Mouse (Mus musculus) small intestine, adult 2 months (tissue): ENCODE data around the gene Gm11037. TPM values are rescaled to one million over a fixed set of nuclear protein-coding genes. Genes with fewer than 3 reads are reported as not detected.
A peak's percentile ranks its signal among the peaks of the same experiment; 100 is the strongest.

ENCODE experiments used
- H3K27ac ChIP-seq: fragments of 200-500 bp; 2 replicates; pipeline ENCODE4 v1.5.1; 2012; ENCODE audit warnings: low read depth, low read length, control low read depth, inconsistent platforms; ENCODE audit not compliant: insufficient read depth
- H3K27me3 ChIP-seq: fragments of 200-500 bp; 2 replicates; pipeline ENCODE4 v1.6.1; 2012; ENCODE audit warnings: mild to moderate bottlenecking, moderate library complexity, low read length, inconsistent platforms; ENCODE audit not compliant: control insufficient read depth, insufficient read depth
- H3K36me3 ChIP-seq: fragments of 200-500 bp; 2 replicates; pipeline ENCODE4 v1.6.1; 2012; ENCODE audit warnings: mild to moderate bottlenecking, low read length, control low read depth, inconsistent platforms; ENCODE audit not compliant: control insufficient read depth, insufficient read depth
- H3K4me1 ChIP-seq: fragments of 200-500 bp; 2 replicates; pipeline ENCODE4 v1.6.1; 2012; ENCODE audit warnings: low read length, inconsistent platforms, mixed read lengths; ENCODE audit not compliant: control insufficient read depth, insufficient read depth, insufficient read length
- H3K4me3 ChIP-seq: fragments of 200-500 bp; 2 replicates; pipeline ENCODE4 v1.5.1; 2012; ENCODE audit warnings: low read depth, mild to moderate bottlenecking, control low read depth, inconsistent platforms, low read length, moderate library complexity
- CTCF ChIP-seq: fragments of 200-500 bp; IDR thresholded peaks from 2 replicates; pipeline ENCODE4 v1.5.1; 2012; ENCODE audit warnings: low read depth, mild to moderate bottlenecking, control low read depth, inconsistent platforms, low read length, moderate library complexity, mixed read lengths; ENCODE audit not compliant: insufficient replicate concordance, insufficient read length; ENCODE audit errors: extremely low read depth
- POLR2A ChIP-seq: fragments of 200-500 bp; IDR thresholded peaks from 2 replicates; pipeline ENCODE4 v1.6.1; 2012; ENCODE audit warnings: low read depth, mild to moderate bottlenecking, control low read depth, inconsistent platforms, low read length, moderate library complexity
- whole genome bisulfite sequencing: fragments of 180-500 bp; shearing (Covaris S2); methylation state at CpG from one replicate; pipeline ENCODE4 v1.1.7; 2018; 5-methylcytosine and 5-hydroxymethylcytosine counted together
- polyA plus RNA-seq: library from polyadenylated mRNA; depleted of rRNA; stranded (reverse); fragments of >200 nt; gene quantifications from 2 replicates; pipeline ENCODE4 v1.2.3, GENCODE M21; 2012; rRNA removed

The Gm11037 gene
- polyA plus RNA-seq, 1 experiment: not detected

GRCm38 (mm10) chr2:131175945-131176309 is 42.6 kb downstream of the Gm11037 start:
- Histone ChIP-seq H3K4me1 (peaks cover 27% of the 10 kb centered on the region), H3K36me3 (peaks cover 3% of the 10 kb centered on the region; the same call in 1 of the 2 replicates), H3K4me3 (no peak overlapping the region), H3K27ac (peak overlapping the region; percentile 96), H3K27me3 (no peaks in the 10 kb centered on the region)
- WGBS: 28% methylated on average over 1 of the region's 1 CpGs
- TF ChIP-seq CTCF (no peak), POLR2A (no peak)

- no peaks in the 10 kb centered on the region for H3K27me3 ChIP-seq
- H3K27ac ChIP-seq: peak overlapping the region; percentile 96
- WGBS: 20% methylated on average over 5 of the region's 5 CpGs
- TF ChIP-seq POLR2A (no peak), CTCF (no peak)
- H3K4me1 ChIP-seq: peaks cover 27% of the 10 kb centered on the region
- peak overlapping the region; percentile 92; the same call in 1 of the 2 replicates for H3K4me3 ChIP-seq
- H3K36me3 ChIP-seq: peaks cover 3% of the 10 kb centered on the region; the same call in 1 of the 2 replicates
Observed at GRCm38 (mm10) chr2:131176491-131176890, 43.2 kb downstream of the Gm11037 start.

GRCm38 (mm10) chr2:131177932-131178331 is 44.6 kb downstream of the Gm11037 start:
- Histone ChIP-seq H3K36me3 (peaks cover 3% of the 10 kb centered on the region; the same call in 1 of the 2 replicates), H3K4me1 (peaks cover 27% of the 10 kb centered on the region), H3K4me3 (peak overlapping the region; percentile 92), H3K27ac (peak overlapping the region; percentile 85), H3K27me3 (no peaks in the 10 kb centered on the region)
- TF ChIP-seq CTCF (no peak), POLR2A (no peak)
- 34% methylated on average over 9 of the region's 9 CpGs for WGBS

GRCm38 (mm10) chr2:131178828-131179245 is 45.5 kb downstream of the Gm11037 start:
- Histone ChIP-seq H3K27me3 (no peaks in the 10 kb centered on the region), H3K36me3 (peaks cover 3% of the 10 kb centered on the region; the same call in 1 of the 2 replicates), H3K4me1 (peaks cover 27% of the 10 kb centered on the region), H3K4me3 (peak overlapping the region; percentile 92), H3K27ac (peak overlapping the region; percentile 85)
- WGBS: 9% methylated on average over 26 of the region's 26 CpGs
- TF ChIP-seq POLR2A: no peak
- no peak for TF ChIP-seq CTCF

GRCm38 (mm10) chr2:131179246-131179886 is 46.1 kb downstream of the Gm11037 start:
- Histone ChIP-seq H3K27me3 (no peaks in the 10 kb centered on the region), H3K27ac (peak overlapping the region; percentile 85), H3K4me1 (peaks cover 26% of the 10 kb centered on the region), H3K4me3 (peak overlapping the region; percentile 92), H3K36me3 (peaks cover 3% of the 10 kb centered on the region; the same call in 1 of the 2 replicates)
- TF ChIP-seq CTCF (no peak), POLR2A (peak; percentile 40; the same call in 1 of the 2 replicates)
- under 1% methylated on average over 67 of the region's 67 CpGs for WGBS

- Histone ChIP-seq H3K4me3 (peak within 1 kb of the TSS; percentile 92), H3K27ac (peak within 1 kb of the TSS; percentile 85), H3K4me1 (peaks cover 21% of the 10 kb centered on the region), H3K27me3 (no peaks in the 10 kb centered on the region), H3K36me3 (peaks cover 3% of the 10 kb centered on the region; the same call in 1 of the 2 replicates)
- WGBS: 4% methylated on average over 52 of the region's 57 CpGs
- TF ChIP-seq POLR2A: no peak
- peak; percentile 52 for TF ChIP-seq CTCF
Observed at GRCm38 (mm10) chr2:131179990-131180587, 46.8 kb downstream of the Gm11037 start, which contains the start of gene Cenpb. Gene Cenpb, minus strand, starts transcription at chr2:131180067.

Other genes starting within 250 kb of the Gm11037 start
- 10.0 and 22.1 TPM in 2 replicates for gene 4930402H24Rik, start 227.1 kb upstream of the Gm11037 start, polyA plus RNA-seq
- gene Atrn, start 227.0 kb upstream of the Gm11037 start, polyA plus RNA-seq: 7.2 and 13.3 TPM in 2 replicates
- gene Gfra4, start 90.4 kb upstream of the Gm11037 start, polyA plus RNA-seq: 11.1 and 17.0 TPM in 2 replicates
- gene Adam33, start 69.7 kb upstream of the Gm11037 start, polyA plus RNA-seq: 12.4 and 13.1 TPM in 2 replicates
- 1.9 and 2.7 TPM in 2 replicates for gene Siglec1, start 46.7 kb upstream of the Gm11037 start, polyA plus RNA-seq
- gene Hspa12b, start 6.2 kb upstream of the Gm11037 start, polyA plus RNA-seq: 2.2 and 3.3 TPM in 2 replicates
- 52.3 and 57.2 TPM in 2 replicates for gene 1700037H04Rik, start 26.6 kb downstream of the Gm11037 start, polyA plus RNA-seq
- gene Cenpb, start 46.6 kb downstream of the Gm11037 start, polyA plus RNA-seq: 57.7 and 95.1 TPM in 2 replicates
- gene Cdc25b, start 53.5 kb downstream of the Gm11037 start, polyA plus RNA-seq: 11.6 and 22.4 TPM in 2 replicates
- 5.6 and 8.2 TPM in 2 replicates for gene Spef1, start 53.8 kb downstream of the Gm11037 start, polyA plus RNA-seq
- gene Ap5s1, start 73.6 kb downstream of the Gm11037 start, polyA plus RNA-seq: 37.1 and 90.0 TPM in 2 replicates
- gene Mavs, start 100.6 kb downstream of the Gm11037 start, polyA plus RNA-seq: 49.8 and 80.8 TPM in 2 replicates
- gene Pank2, start 129.0 kb downstream of the Gm11037 start, polyA plus RNA-seq: 6.6 and 11.1 TPM in 2 replicates
- 1.0 and 3.9 TPM in 2 replicates for gene Rnf24, start 219.4 kb downstream of the Gm11037 start, polyA plus RNA-seq